Mouse (Mus musculus) small intestine, adult 2 months (tissue): ENCODE measurements around the gene Dpf2. TPM values are rescaled to one million over a fixed set of nuclear protein-coding genes. Genes with fewer than 3 reads are reported as not detected.
"Not testable (repeated sequence)": the region's sequence is repeated elsewhere in the genome, so short reads cannot be mapped to it uniquely, and the experiment has no call there.

Source experiments
- H3K27ac ChIP-seq: fragments of 200-500 bp; 2 replicates; pipeline ENCODE4 v1.5.1; 2012; ENCODE audit warnings: low read depth, low read length, control low read depth, inconsistent platforms; ENCODE audit not compliant: insufficient read depth
- H3K27me3 ChIP-seq: fragments of 200-500 bp; 2 replicates; pipeline ENCODE4 v1.6.1; 2012; ENCODE audit warnings: mild to moderate bottlenecking, moderate library complexity, low read length, inconsistent platforms; ENCODE audit not compliant: control insufficient read depth, insufficient read depth
- H3K36me3 ChIP-seq: fragments of 200-500 bp; 2 replicates; pipeline ENCODE4 v1.6.1; 2012; ENCODE audit warnings: mild to moderate bottlenecking, low read length, control low read depth, inconsistent platforms; ENCODE audit not compliant: control insufficient read depth, insufficient read depth
- H3K4me1 ChIP-seq: fragments of 200-500 bp; 2 replicates; pipeline ENCODE4 v1.6.1; 2012; ENCODE audit warnings: low read length, inconsistent platforms, mixed read lengths; ENCODE audit not compliant: control insufficient read depth, insufficient read depth, insufficient read length
- H3K4me3 ChIP-seq: fragments of 200-500 bp; 2 replicates; pipeline ENCODE4 v1.5.1; 2012; ENCODE audit warnings: low read depth, mild to moderate bottlenecking, control low read depth, inconsistent platforms, low read length, moderate library complexity
- CTCF ChIP-seq: fragments of 200-500 bp; IDR thresholded peaks from 2 replicates; pipeline ENCODE4 v1.5.1; 2012; ENCODE audit warnings: low read depth, mild to moderate bottlenecking, control low read depth, inconsistent platforms, low read length, moderate library complexity, mixed read lengths; ENCODE audit not compliant: insufficient replicate concordance, insufficient read length; ENCODE audit errors: extremely low read depth
- POLR2A ChIP-seq: fragments of 200-500 bp; IDR thresholded peaks from 2 replicates; pipeline ENCODE4 v1.6.1; 2012; ENCODE audit warnings: low read depth, mild to moderate bottlenecking, control low read depth, inconsistent platforms, low read length, moderate library complexity
- WGBS: fragments of 180-500 bp; shearing (Covaris S2); methylation state at CpG from one replicate; pipeline ENCODE4 v1.1.7; 2018; 5-methylcytosine and 5-hydroxymethylcytosine counted together
- polyA plus RNA-seq: library from polyadenylated mRNA; depleted of rRNA; stranded (reverse); fragments of >200 nt; gene quantifications from 2 replicates; pipeline ENCODE4 v1.2.3, GENCODE M21; 2012

Dpf2 gene
- polyA plus RNA-seq, 1 experiment, result 64.3 TPM

- WGBS, result 97% methylated on average over 7 of the region's 7 CpGs
- Histone ChIP-seq H3K4me1 (peaks cover 9% of the 10 kb centered on the region), H3K4me3 (no peak overlapping the region), H3K27ac (no peak overlapping the region), H3K27me3 (no peaks in the 10 kb centered on the region), H3K36me3 (peaks cover 8% of the 10 kb centered on the region)
- TF ChIP-seq POLR2A (no peak), CTCF (no peak)
Observed at GRCm38 (mm10) chr19:5892262-5892661, 20.5 kb downstream of the Dpf2 start.

DNA sequence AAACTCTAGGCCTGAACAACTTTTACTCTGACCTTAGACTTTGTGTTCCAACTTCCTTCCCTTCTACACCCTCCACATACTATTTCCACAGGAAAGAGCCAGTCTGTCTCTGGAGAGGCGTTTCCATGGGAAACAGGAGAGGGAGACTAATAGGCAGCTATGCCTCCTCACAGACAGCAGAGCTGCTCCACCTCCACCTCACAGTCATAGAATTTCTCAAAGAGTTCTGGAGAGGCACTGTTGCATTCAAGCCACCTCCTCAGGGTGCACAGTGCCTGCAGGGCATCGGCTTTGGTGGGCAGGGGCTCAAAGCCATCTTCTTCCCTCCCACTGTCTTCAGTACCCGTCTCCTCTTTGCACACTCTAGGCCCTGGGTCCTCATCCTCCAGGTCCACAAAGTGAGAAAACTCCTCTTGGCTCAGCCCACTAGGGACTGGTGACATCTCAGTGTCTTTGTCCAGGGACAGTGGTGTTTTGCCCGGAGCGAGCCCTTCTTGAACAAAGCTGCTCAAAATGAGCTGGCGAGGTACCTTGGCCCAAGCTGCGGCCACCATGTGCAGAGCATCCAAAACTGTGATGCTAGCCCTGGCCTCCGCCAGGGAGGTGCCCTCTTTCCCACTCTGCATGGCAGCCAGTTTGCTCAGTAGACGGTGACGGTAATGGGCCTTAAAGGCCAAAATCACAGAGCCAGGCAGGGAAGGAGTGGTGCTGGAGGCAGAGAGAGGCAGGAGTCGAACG, 21.1 kb downstream of the Dpf2 start:
- no peak for TF ChIP-seq POLR2A
- TF ChIP-seq CTCF, result no peak
- Histone ChIP-seq H3K27ac (no peak overlapping the region), H3K36me3 (peaks cover 7% of the 10 kb centered on the region), H3K27me3 (no peaks in the 10 kb centered on the region), H3K4me3 (no peak overlapping the region), H3K4me1 (peaks cover 11% of the 10 kb centered on the region)
- WGBS, result 93% methylated on average over 12 of the region's 12 CpGs

- no peak for TF ChIP-seq CTCF
- no peak for TF ChIP-seq POLR2A
- Histone ChIP-seq H3K4me3 (no peak overlapping the region), H3K27ac (no peak overlapping the region), H3K27me3 (no peaks in the 10 kb centered on the region), H3K4me1 (peaks cover 25% of the 10 kb centered on the region), H3K36me3 (peaks cover 13% of the 10 kb centered on the region; the same call in 1 of the 2 replicates)
- 30% methylated on average over 4 of the region's 4 CpGs for WGBS
Observed at GRCm38 (mm10) chr19:5889211-5889610, 23.6 kb downstream of the Dpf2 start.

GRCm38 (mm10) chr19:5887234-5887815, 25.5 kb downstream of the Dpf2 start:
- peaks cover 34% of the 10 kb centered on the region for H3K4me1 ChIP-seq
- H3K4me3 ChIP-seq, result no peak overlapping the region
- peak overlapping the region; percentile 69; the same call in 1 of the 2 replicates for H3K27ac ChIP-seq
- no peaks in the 10 kb centered on the region for H3K27me3 ChIP-seq
- WGBS, result 31% methylated on average over 3 of the region's 3 CpGs
- TF ChIP-seq CTCF (no peak), POLR2A (no peak)
- H3K36me3 ChIP-seq, result peaks cover 22% of the 10 kb centered on the region

- Histone ChIP-seq H3K36me3 (peaks cover 27% of the 10 kb centered on the region), H3K27me3 (no peaks in the 10 kb centered on the region), H3K4me1 (peaks cover 40% of the 10 kb centered on the region), H3K4me3 (no peak overlapping the region), H3K27ac (peak overlapping the region; percentile 95; the same call in 1 of the 2 replicates)
- TF ChIP-seq CTCF (peak; percentile 27; the same call in 1 of the 2 replicates), POLR2A (no peak)
- WGBS, result 70% methylated on average over 4 of the region's 4 CpGs
Observed at GRCm38 (mm10) chr19:5885838-5886237, 27.0 kb downstream of the Dpf2 start.

DNA sequence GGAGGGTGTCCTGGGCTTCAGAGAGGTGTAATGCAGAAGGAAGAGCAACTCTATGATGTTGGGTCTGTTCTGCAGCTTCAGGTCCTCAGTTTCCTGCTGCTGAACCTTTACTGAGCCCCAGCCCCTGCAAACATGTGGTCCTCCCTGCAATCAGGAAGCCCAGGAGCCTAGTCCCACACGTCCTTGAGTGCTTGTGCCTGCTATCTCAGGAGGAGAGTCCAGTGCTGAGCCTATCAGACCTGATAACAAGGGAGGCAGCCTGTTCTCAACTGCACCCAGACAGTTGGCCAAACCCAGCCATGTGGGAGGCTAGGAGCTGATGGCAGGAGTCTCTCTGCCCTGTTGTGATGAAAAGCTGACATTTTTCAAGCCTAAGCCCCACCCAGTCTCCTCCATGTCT, 28.9 kb downstream of the Dpf2 start:
- 0 out of 2 replicates have a peak overlapping the region, but pooled peaks have one; percentile 5 for H3K4me3 ChIP-seq
- TF ChIP-seq POLR2A (no peak; the same call in 1 of the 2 replicates), CTCF (no peak)
- H3K27ac ChIP-seq, result peak overlapping the region; percentile 95
- H3K27me3 ChIP-seq, result no peaks in the 10 kb centered on the region
- H3K4me1 ChIP-seq, result peaks cover 53% of the 10 kb centered on the region
- H3K36me3 ChIP-seq, result peaks cover 37% of the 10 kb centered on the region
- 25% methylated on average over 1 of the region's 1 CpGs for WGBS

DNA sequence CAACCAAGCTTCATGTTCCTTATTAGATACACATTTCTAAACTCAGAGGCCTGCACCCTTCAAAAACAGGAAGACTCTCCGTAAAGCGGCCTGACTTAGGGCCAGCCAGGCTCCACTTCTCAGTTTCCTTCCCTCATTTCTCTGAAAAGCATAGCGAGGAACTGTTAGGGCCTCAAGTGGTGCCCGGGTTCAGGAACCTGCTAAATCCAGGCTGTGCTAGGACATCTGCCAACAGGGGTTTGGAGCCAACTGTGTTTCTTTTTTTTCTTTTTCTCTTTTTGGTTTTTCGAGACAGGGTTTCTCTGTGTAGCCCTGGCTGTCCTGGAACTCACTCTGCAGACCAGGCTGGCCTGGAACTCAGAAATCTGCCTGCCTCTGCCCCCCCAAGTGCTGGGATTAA, 30.7 kb downstream of the Dpf2 start:
- Histone ChIP-seq H3K36me3 (peaks cover 37% of the 10 kb centered on the region), H3K27ac (peak overlapping the region; percentile 91), H3K4me1 (peaks cover 58% of the 10 kb centered on the region)
- H3K4me3 ChIP-seq, H3K27me3 ChIP-seq: not testable (repeated sequence)
- 61% methylated on average over 5 of the region's 5 CpGs for WGBS
